Mouse (Mus musculus) left cerebral cortex, adult 9 months (tissue): Measurements from ENCODE around the gene Gm47841.

Experiments
- DNase-seq, 2 experiments: peaks; one replicate each; pipeline ENCODE4 v3.0.0; 2022; ENCODE audit warnings: low spot score in 2 of 2

The Gm47841 gene

DNA sequence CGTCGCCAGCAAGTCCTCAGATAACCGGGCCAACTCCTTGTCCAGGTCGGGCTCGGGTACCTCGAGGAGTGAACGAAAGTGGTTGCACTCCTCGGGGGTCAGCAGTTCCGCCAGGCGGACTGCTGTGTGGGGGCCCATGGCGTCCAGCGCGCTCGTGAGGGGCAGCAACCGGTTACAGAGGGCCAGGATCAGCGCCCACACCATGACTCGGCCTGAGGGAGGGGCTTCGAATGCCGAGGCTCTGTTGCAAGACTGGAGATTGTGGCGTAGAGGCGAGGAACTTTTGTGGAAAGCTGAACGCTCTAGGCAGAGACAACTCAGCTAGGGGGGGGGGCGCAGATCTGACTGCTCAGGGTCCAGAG is at the start of gene Gm47841:
Gene Gm47841, minus strand, starts transcription at position 204 of the 362 bp plus-strand sequence.
- no peak for DNase-seq

- no peak for DNase-seq
Measured at GRCm38 (mm10) chr15:101095392-101095791, 48.2 kb upstream of the Gm47841 start.

DNA sequence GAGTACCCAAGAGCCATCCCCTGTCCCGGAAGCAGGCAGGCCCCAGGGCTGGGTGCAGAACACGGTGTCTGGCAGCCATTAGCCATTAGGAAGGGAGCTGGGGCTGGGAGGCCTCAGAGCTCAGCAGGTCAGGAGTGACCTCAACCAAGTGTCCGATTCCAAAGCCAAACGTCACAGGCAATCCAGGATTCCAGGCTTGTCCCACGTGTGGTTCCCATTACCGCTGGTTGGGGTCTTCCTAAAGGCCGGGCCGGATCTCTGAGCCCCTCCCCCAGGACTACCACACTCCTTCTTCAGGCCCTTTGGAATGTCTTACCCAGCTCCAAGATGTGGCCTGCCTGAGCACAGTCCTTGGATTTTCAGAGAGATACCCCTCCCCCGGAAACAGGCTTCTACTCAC is 47.8 kb upstream of the Gm47841 start:
- no peak for DNase-seq

DNA sequence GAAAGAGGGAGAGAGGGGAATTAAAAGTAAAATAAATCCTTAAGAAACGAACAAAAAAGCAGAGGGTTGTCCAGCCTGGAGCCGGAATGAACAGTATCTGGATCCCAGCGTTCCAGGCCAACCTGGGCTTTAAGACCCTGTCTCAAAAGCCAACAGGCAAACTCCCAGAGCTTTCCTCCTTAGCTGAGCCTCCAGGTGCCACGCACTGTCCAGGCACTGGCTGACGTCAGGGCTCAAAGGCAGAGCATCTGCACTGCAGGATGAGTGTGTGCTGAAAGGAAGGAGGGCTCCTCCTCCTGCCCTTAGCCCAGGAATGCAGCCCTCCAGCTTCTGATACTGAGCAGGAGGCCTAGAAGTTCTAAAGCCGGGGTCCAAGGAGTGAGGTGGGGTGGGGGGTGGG is 46.8 kb upstream of the Gm47841 start:
- no peak for DNase-seq

DNA sequence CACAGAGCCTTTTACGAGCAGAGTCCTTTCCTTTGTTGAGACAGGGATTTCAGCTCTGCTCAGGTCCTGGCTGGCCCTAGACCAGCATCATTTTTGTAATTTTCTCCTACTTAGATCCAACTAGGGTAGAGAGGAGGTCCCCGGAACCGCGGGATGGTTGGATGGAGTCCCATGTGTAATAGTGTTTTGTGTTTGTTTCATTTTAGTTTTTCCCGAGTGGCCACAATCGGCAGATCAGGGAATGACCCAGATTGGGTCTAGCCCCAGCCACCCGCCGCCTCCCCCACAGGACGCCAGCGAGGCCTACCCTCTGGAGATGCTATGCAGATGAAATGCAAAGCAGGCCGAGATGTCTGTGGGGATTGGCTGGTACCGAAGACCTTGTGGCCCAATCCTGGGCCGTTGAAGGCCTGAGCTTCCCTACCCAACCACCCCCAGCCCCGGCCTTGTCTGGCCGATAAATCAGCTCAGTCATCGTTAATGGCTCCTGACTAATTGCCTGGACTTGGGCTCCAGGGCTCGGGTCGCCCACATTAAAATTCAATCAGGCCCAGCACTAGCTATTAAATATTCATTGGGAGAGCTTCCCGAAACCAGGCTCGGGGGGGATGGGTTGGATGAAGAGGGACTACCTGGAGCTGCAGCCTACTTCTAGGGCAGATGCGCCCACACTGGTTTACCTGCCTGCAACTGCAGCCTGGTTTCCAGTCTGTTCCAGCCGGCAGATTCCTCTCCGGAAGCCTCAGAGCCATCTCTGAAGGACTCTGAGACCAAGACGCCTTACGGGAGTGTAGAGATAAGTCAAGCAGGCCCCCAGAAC is 45.8 kb upstream of the Gm47841 start:
- peak; percentile 33 to 53 for DNase-seq

- no peak for DNase-seq
Measured at GRCm38 (mm10) chr15:101092121-101092828, 45.1 kb upstream of the Gm47841 start.

DNA sequence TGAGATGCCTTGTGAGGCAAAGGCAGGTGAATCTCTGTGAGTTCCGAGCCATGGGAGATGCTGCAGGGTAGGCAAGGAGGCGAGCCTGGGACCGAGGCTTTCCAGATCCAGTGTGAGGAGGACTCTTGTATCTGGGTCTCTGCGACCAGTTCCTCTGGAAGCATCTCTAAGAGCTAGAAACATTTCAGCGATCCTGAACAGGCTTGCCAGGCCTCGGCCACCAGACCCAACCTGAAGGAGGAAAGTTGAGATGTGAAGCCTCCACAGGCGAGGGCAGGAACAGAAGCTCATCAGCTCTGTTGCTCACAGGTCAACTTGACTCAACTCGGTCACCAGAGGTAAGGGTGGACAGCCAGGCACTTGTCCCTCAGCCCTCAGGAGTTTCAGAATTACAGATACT is 44.4 kb upstream of the Gm47841 start:
- no peak for DNase-seq

GRCm38 (mm10) chr15:101088291-101088690 is 41.1 kb upstream of the Gm47841 start:
- DNase-seq, result no peak

- DNase-seq, result no peak
Measured at GRCm38 (mm10) chr15:101086956-101087355, 39.8 kb upstream of the Gm47841 start.

- no peak for DNase-seq
Measured at GRCm38 (mm10) chr15:101086451-101086850, 39.3 kb upstream of the Gm47841 start.

GRCm38 (mm10) chr15:101084499-101084898 is 37.3 kb upstream of the Gm47841 start:
- DNase-seq, result no peak

GRCm38 (mm10) chr15:101082236-101082635 is 35.0 kb upstream of the Gm47841 start:
- no peak for DNase-seq

GRCm38 (mm10) chr15:101081035-101081548 is 33.9 kb upstream of the Gm47841 start:
- no peak for DNase-seq

GRCm38 (mm10) chr15:101080031-101080520 is 32.9 kb upstream of the Gm47841 start:
- DNase-seq, result no peak

GRCm38 (mm10) chr15:101078731-101079156 is 31.5 kb upstream of the Gm47841 start:
- peak; percentile 35 to 56 for DNase-seq

- DNase-seq, result no peak
Measured at GRCm38 (mm10) chr15:101077813-101078730, 30.9 kb upstream of the Gm47841 start, which contains the start of gene Fignl2. Gene Fignl2 (minus strand): TSS chr15:101078567.

- no peak for DNase-seq
Measured at GRCm38 (mm10) chr15:101077001-101077812, 30.0 kb upstream of the Gm47841 start.

GRCm38 (mm10) chr15:101076071-101077000 is 29.1 kb upstream of the Gm47841 start:
- DNase-seq, result no peak

DNA sequence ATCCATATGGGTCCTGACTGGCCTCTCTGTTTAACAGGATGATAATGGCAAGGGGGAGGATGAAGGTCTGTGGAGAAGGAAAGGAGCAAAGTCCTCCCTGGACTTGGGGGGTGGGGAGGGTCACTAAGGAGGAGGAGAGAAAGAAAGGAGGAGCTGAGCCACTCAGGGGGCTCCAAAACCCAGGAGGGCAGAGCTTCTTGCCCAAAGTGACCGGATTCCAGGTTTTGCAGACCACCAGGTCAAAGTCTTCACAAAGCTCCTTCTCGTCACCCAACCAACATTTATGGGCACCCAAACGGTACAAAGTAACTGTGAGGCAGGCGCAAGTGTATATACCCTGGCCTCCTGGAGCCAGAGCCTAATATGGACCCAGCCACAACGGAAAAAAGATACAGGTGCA is 28.5 kb upstream of the Gm47841 start:
- no peak for DNase-seq

- DNase-seq, result no peak
Measured at GRCm38 (mm10) chr15:101075150-101075549, 28.0 kb upstream of the Gm47841 start.
